Mouse (Mus musculus) retina, embryonic 14.5 days (tissue): ENCODE measurements around the gene Dolpp1.
A peak's percentile ranks its signal among the peaks of the same experiment; 100 is the strongest.

Experiments used
- DNase-seq: peaks from one replicate; pipeline ENCODE4 v3.0.0-alpha.2; 2015; ENCODE audit warnings: low spot score

Dolpp1 gene

DNA sequence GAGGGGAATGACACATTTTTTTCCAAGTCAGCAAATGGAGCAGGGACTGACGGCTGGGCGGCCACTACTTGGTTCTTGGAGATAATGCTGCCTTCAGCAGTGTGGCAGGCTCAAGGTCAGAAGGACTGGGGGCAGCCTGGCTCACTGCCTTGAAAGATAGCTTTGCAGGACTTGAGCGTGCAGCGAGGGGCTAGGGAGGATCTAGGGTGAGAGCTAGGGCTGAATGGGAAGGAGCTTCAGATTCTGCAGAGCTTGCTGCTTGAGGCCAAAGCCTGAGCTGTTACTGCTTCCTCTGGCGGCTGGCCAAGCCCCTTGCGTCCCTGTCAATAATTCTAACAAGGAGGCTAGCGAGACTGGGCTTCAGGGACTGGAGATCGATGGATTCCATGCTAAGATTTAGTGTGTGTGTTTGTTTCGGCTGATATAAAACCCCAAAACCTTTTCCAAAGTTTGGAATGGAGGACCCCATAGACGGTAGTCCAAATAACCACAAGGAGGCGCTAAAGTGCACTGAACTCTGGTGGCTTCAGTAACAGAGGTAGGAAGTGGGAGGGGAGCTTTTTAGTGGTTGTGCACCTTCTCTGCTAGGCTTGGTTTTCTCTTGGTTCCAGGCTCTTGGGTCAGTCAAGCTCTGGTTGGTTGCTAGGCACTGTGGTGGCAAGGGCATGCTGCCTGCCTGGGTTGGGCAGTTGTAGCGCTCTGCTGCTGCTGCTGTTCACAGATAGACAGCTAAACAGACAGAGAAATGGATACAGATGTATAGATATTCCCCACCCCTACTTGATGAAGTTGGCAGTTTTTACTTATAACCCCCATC is 48.9 kb downstream of the Dolpp1 start:
- DNase-seq, result peak; percentile 94

DNA sequence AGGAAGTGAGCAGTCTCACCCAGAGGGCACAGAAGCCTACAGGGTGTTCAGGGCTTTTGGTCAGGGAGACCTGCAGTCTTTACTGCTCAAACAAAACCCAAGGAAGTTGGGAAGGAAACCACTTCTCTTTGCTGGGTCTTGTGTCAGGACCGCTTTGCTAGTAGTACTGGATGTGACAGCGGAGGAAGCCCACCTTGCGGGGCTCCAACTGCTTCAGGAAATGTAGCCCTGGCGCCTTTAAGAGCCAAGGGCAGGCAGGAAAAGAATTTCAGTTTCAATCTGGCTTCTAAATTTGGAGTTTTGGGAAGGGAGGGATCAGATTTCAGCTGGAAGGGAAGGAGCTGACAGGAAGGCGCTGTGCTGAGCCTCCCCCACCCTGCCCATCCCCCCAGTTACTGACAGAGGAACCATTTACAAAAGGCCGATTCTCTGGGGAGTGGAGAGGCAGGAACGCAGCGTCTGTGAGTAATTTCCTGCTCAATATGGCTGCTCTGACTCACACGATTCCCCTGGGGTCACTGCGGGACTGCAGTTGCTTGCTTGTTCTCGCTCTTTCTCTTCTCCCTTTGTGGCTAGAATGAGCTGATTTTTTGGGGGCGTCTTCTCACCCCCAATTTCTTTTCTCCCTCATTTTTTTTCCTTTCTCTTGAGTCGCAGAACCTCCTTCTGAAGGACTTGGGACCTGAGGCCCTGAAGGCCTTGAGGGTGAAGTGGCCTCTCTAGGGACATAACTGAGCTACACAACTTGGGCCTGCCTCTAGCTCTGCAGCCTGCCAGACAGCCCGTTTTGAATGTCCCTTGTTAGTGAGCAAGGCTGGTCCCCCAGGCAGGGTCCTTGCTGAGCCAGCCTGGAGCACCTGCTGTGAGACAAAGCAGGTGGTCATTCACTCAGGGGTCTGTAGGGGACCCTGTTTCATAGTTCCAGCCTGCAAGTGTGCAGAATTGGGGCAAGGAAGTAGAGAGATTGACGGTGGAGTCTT is 49.8 kb downstream of the Dolpp1 start:
- DNase-seq, result peak; percentile 85

DNA sequence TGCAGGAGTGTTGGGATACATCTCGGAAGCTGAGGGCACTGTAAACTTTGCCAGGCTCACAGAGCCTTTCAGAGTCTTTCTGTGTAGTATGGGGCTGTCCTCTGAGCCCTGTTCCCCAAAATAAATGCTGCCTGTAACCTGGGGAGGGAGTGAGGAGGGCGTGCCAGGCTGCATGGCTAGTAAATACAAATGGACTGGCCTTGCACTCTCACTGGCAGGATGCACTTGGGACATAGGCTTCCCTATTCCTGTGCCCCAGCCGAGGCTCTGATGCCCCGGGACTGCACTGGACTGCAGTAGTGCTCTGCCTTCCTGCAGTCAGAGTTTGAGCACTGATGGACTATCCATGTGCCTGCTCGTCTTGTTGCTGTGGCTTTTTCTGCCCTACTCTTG is 50.4 kb downstream of the Dolpp1 start:
- no peak for DNase-seq

DNA sequence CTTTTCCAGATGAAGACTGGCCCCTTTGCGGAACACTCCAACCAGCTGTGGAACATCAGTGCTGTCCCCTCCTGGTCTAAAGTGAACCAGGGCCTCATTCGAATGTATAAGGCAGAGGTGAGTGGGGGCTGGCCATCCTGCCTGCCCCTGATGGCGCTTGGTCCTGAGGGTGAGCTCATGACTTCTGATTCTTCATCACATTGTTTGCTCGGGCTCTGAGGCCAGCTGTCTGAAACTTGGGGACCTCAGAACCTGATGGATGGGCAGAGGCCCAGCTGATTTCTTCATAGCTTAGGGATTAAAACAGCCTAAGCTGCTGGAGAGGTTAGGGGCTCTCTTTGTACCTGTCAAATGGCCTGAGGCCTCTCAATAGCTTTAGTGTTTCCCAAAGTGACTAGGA is 51.2 kb downstream of the Dolpp1 start:
- DNase-seq, result no peak

DNA sequence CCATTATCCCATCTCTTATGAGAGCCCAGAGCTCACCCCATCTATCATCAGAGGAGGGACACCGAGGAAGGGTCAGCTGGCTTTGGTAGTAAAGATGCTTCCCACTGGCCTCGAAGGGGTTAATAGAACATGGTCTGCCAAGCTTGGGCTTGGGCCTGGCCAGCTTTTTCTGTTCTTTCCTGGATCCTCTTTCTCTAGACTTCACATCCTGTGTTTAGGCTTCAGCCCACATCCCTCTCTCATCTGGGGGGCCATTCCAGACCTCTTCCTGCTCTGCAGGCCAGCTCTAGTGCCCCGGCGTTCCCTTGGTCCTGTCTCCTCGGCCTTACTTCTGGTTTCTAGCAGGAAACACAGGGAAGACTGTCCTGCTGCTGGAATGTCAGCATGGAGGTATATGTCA is 52.0 kb downstream of the Dolpp1 start:
- DNase-seq, result no peak

DNA sequence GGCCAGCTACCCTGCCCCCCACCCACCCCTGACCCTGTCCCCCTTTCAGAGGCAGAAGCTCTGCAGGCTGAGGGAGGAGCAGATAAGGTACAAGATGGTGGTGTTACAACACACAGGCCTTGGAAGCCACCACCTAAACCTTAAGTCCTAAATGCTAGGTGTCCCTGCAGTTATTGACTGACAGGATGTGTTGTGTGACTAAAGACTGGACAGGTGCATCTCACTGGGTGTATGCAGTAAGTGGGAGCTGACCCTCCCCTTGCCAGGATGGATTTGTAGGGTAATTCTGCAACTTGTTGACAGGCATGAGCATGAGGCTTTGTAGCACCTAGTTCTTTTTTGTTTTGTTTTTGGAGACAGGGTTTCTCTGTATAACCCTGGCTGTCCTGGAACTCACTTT is 52.4 kb downstream of the Dolpp1 start:
- no peak for DNase-seq

DNA sequence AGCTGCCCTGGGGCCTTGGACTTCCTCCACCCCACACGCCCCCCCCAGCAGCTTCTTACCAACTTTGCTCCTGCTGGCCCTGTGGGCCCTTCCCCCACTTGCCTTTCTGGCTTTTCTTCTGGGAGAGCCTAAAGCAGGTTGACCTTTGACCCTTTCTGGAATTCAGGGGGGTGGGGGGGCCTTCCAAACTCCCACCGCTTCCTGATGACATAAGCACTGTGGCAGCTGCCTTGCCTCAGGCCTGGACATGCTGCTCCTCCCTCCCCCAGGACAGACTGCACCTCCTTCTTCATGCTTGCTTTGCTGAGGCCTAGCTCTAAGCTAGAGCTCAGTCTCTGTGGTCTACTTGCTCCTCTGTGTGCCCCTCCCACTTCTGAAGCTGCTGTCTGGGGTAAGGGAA is 53.3 kb downstream of the Dolpp1 start:
- DNase-seq, result no peak

DNA sequence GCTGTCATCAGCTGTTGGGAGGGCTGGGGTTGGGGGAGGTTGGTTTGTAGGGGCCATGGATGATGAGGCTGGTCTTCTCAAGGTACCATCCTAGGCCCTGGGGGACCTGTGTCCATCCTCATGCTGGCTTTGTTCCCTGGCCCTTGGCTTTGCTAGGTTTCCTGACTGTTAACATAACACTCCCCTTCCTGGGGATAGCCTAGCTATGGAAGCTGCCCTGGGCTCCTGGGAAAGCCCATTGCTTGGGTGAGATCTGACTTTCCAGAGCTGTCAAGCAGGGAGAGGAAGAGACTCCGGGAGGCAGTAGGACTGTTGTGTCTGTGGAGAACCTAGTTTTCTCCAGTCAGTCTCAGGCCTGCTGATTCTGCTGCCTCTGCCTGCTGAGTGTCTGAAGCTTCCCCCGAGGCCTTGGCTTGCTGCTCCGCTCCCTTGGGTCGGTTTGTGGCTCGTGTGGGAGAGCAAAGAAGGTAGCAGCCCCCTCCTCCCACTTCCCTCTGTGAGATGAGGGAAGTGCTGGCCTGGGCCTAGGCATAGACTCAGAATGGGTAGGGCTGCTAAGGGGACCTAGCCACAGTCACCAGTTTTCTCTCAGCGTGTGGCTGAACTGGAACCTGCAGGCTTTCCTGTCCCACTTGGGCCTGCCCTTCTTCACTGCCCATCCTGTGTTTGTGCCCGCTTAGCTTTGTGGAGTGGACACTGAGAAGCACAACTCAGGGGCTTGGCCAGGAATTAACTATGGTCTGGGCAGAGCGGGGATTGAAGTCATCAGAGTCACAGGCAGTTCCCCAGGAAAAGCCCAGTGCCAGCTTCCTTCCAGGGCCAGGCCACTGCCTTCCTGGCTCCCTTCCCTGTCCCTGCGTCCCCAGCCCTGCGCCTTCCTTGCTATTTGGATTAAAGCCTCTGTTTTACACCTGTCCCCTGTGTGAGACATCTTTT is 55.1 kb downstream of the Dolpp1 start:
- DNase-seq, result no peak

DNA sequence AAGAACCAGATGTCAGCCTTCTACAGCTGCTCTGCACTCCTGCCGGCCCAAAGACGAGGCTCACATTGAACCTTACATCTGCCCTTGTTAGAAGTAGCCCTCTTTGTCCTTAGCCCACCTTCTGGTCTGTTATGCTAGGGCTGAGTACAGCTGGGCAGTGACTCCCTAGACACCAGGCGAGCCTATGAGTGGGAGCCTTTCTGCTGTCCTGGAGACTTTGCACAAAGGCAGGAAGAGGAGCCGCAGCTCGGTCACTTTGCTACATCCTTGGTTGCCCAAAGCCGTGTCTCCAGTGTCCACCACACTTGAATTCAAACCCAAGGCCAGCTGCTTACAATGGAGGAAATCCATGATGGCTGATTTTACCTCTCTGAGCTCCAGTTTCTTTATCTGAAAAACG is 56.3 kb downstream of the Dolpp1 start:
- DNase-seq, result no peak
